Comparison of ENCODE assay signal across 13 mouse cellular contexts in the genomic region with DNA sequence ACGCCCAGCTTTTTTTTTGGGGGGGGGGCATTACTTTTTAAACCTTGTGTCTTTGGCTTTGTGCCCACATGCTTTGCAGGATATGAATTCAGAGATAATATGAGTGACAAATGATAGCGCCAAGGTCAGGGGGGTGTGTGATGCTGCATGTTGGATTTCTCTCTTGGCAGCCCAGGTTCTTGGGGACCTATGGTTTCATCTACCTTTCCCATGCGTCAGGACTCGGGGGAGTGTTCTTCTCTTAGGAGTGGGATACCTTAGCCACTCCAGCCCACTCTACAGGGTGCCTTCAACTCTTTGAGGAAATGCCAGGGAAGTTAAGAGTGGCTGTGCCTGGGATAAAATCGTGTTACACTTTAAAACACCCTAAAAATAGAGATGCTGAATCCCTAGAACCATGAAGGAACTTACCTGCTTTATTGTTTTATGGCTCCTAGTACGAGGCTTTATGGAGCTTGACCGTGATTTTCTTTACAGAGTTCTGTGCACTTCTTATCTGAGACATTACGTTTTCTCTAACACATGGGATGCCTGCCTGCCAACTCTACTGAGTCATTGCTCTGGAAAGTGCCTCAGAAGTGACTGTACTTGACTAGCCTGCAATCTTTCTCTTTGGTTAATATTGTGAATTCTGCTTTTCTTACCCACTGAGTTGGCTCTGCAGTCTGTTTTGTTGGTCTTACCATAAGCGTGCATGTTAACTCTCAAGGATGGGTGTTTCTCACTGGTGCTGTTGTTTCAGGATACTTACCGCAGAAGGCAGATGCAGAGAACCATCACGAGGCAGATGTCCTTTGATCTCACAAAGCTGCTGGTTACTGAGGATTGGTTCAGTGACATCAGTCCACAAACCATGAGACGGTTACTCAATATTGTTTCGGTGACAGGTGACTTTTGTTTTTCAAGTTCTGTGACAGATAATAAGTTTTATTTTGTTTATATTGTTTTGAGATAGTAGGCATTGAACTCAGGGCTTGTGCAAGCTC. TPM values are rescaled to one million over a fixed set of nuclear protein-coding genes. Genes with fewer than 3 reads are reported as not detected.
A peak's percentile ranks its signal among the peaks of the same experiment; 100 is the strongest.
DNase-seq lines count a peak whose midpoint lies in the region; ATAC-seq and TF ChIP-seq lines count a peak whose summit lies in the region.
"Had no signal": no experiment of that assay in that cellular context is flagged by ENCODE, and none has a peak within 500 bp of the region (broad histone marks: within the 10 kb centered on the region; RNA-seq: fewer than 3 reads in every experiment).

No protein-coding gene starts in this region.

- no peaks in the 10 kb centered on the region for H3K4me1 ChIP-seq in MEL (ENCODE audit: control insufficient read depth in 1 of 2, insufficient read depth in 2 of 2, low read length in 2 of 2)
- H3K4me1 ChIP-seq in midbrain, embryonic 10.5 days = peaks cover 3% of the 10 kb centered on the region; the same call in 1 of the 2 replicates
- no peaks in the 10 kb centered on the region for H3K4me1 ChIP-seq in kidney, embryonic 15.5 days
- H3K4me1 ChIP-seq: neural tube, embryonic 12.5 days had no signal

- WGBS in midbrain, embryonic 10.5 days = 93% methylated on average over 13 of the region's 13 CpGs
- 74% methylated on average over 13 of the region's 13 CpGs for WGBS in kidney, embryonic 15.5 days

- H3K4me3 ChIP-seq in MEL (ENCODE audit: control insufficient read depth in 1 of 2, insufficient read depth in 1 of 2, low read depth in 2 of 2, low read length in 2 of 2) = no peak overlapping the region
- H3K4me3 ChIP-seq in midbrain, embryonic 10.5 days = no peak overlapping the region
- H3K4me3 ChIP-seq in kidney, embryonic 15.5 days (replicated peaks) = no peak overlapping the region
- H3K4me3 ChIP-seq: gastrocnemius, adult 2 months; limb, embryonic 10.5 days; neural tube, embryonic 12.5 days had no signal

- TF ChIP-seq EP300 in MEL (IDR thresholded peaks at IDR 0.05; ENCODE audit: low read depth in 1 of 2, low read length in 2 of 2) = no peak

- no peaks in the 10 kb centered on the region for H3K27me3 ChIP-seq in MEL (ENCODE audit: control insufficient read depth in 1 of 2, insufficient read depth in 2 of 2, low read length in 2 of 2)
- H3K27me3 ChIP-seq in midbrain, embryonic 10.5 days (ENCODE audit: low read depth, poor library complexity, severe bottlenecking) = no peaks in the 10 kb centered on the region
- no peaks in the 10 kb centered on the region for H3K27me3 ChIP-seq in kidney, embryonic 15.5 days
- H3K27me3 ChIP-seq: neural tube, embryonic 12.5 days had no signal

- no peak for TF ChIP-seq CTCF in MEL (IDR thresholded peaks at IDR 0.05 in 2 of 3, conservative IDR thresholded peaks at IDR 0.05 in 1 of 3; ENCODE audit: control insufficient read depth in 1 of 3, insufficient read depth in 1 of 3, low read depth in 2 of 3, low read length in 3 of 3, poor library complexity in 1 of 3, severe bottlenecking in 1 of 3)

- H3K79me2 ChIP-seq in MEL (ENCODE audit: control insufficient read depth, insufficient read depth, low read length, poor library complexity) = no peaks in the 10 kb centered on the region

- no peak for TF ChIP-seq POLR2A in MEL (IDR thresholded peaks at IDR 0.05; ENCODE audit: control insufficient read depth in 1 of 2, insufficient read depth in 1 of 2, low read depth in 1 of 2, low read length in 2 of 2, poor library complexity in 1 of 2)

- H3K4me2 ChIP-seq in kidney, embryonic 15.5 days = no peak overlapping the region
- H3K4me2 ChIP-seq: neural tube, embryonic 12.5 days had no signal

- peak; percentile 63 to 69 for DNase-seq in heart, adult 18-20 months
- no peak for DNase-seq in heart, postnatal 25 days (ENCODE audit: low spot score)
- DNase-seq in MEL (ENCODE audit: low read depth, low spot score) = peak; percentile 11
- DNase-seq in fibroblast of lung, adult 2 months (ENCODE audit: low read depth) = peak; percentile 93
- DNase-seq in naive thymus-derived CD4-positive, alpha-beta T cell, adult 2 months (ENCODE audit: low read depth) = peak; percentile 81
- no peak for DNase-seq in midbrain, embryonic 10.5 days (ENCODE audit: low spot score)
- DNase-seq: gastrocnemius, adult 2 months; kidney, adult 9 months had no signal

- H3K36me3 ChIP-seq in MEL (ENCODE audit: control insufficient read depth in 1 of 2, insufficient read depth in 2 of 2, low read length in 2 of 2) = peaks cover 0 to 20% of the 10 kb centered on the region in 2 experiments; a peak in 2 of 4 replicates
- H3K36me3 ChIP-seq in midbrain, embryonic 10.5 days = peaks cover 89% of the 10 kb centered on the region
- H3K36me3 ChIP-seq in kidney, embryonic 15.5 days = peaks cover 92% of the 10 kb centered on the region

- intact Hi-C loops in heart, postnatal 25 days (cut with DNase I) = no loop called here

- TF ChIP-seq RAD21 in MEL (IDR thresholded peaks at IDR 0.05; ENCODE audit: low read depth, low read length) = no peak

- H3K9ac ChIP-seq in MEL (ENCODE audit: control insufficient read depth, low read depth, low read length, poor library complexity, severe bottlenecking) = no peak overlapping the region
- no peak overlapping the region for H3K9ac ChIP-seq in kidney, embryonic 15.5 days
- H3K9ac ChIP-seq: neural tube, embryonic 12.5 days had no signal

- ATAC-seq in erythroid progenitor cell, adult 5-6 weeks (replicated peaks; ENCODE audit: low FRiP score, poor library complexity, severe bottlenecking) = no peak
- ATAC-seq in kidney, embryonic 15.5 days (replicated peaks; ENCODE audit: low FRiP score) = no peak

- no peaks in the 10 kb centered on the region for H3K9me3 ChIP-seq in MEL (replicated peaks; ENCODE audit: insufficient read depth, low read length)
- no peaks in the 10 kb centered on the region for H3K9me3 ChIP-seq in midbrain, embryonic 10.5 days (replicated peaks)
- H3K9me3 ChIP-seq in kidney, embryonic 15.5 days (replicated peaks) = no peaks in the 10 kb centered on the region
- H3K9me3 ChIP-seq: limb, embryonic 10.5 days; neural tube, embryonic 12.5 days had no signal

- no peak overlapping the region for H3K27ac ChIP-seq in MEL (ENCODE audit: control insufficient read depth, low read depth, low read length)
- no peak overlapping the region for H3K27ac ChIP-seq in midbrain, embryonic 10.5 days (replicated peaks)
- H3K27ac ChIP-seq in kidney, embryonic 15.5 days = no peak overlapping the region
- H3K27ac ChIP-seq: gastrocnemius, adult 2 months; limb, embryonic 10.5 days; macrophage; neural tube, embryonic 12.5 days had no signal

TF ChIP-seq in MEL, 35 proteins besides CTCF, POLR2A, EP300 and RAD21:
- no peak for TF ChIP-seq ETS1 (IDR thresholded peaks at IDR 0.05; ENCODE audit: low read depth, low read length)
- no peak for TF ChIP-seq CHD2 (IDR thresholded peaks at IDR 0.05; ENCODE audit: low read length)
- TF ChIP-seq KAT2A (conservative IDR thresholded peaks at IDR 0.05; ENCODE audit: low read depth, low read length) = no peak
- TF ChIP-seq MAX (IDR thresholded peaks at IDR 0.05; ENCODE audit: low read length) = no peak
- TF ChIP-seq TBP (IDR thresholded peaks at IDR 0.05; ENCODE audit: low read depth, low read length) = no peak
- no peak for TF ChIP-seq CHD1 (IDR thresholded peaks at IDR 0.05; ENCODE audit: low read depth, low read length)
- no peak for TF ChIP-seq MEF2A (IDR thresholded peaks at IDR 0.05; ENCODE audit: extremely low read depth, insufficient replicate concordance, low read depth, low read length, poor library complexity, severe bottlenecking)
- no peak for TF ChIP-seq MAZ (IDR thresholded peaks at IDR 0.05; ENCODE audit: low read depth, low read length)
- no peak for TF ChIP-seq NELFE (IDR thresholded peaks at IDR 0.05; ENCODE audit: low read depth, low read length)
- TF ChIP-seq USF2 (IDR thresholded peaks at IDR 0.05; ENCODE audit: borderline replicate concordance in 1 of 2, insufficient read depth in 1 of 2, low read depth in 1 of 2, low read length in 2 of 2) = no peak
- TF ChIP-seq MYB (IDR thresholded peaks at IDR 0.05; ENCODE audit: low read depth, low read length) = no peak
- no peak for TF ChIP-seq POLR2AphosphoS2 (IDR thresholded peaks at IDR 0.05; ENCODE audit: low read length)

RNA-seq across cellular contexts. Expression of gene Kidins220, which starts 38.1 kb away (rescaled TPM):
- 10 to 100 TPM; 63.4 to 67.4 TPM for total RNA-seq in heart, adult 18-20 months (2021)
- 10 to 100 TPM; 69.0 to 76.8 TPM for total RNA-seq in heart, postnatal 25 days (2021)
- 26.2 and 29.2 TPM in 2 replicates for total RNA-seq in MEL (2012; rRNA removed)
- polyA plus RNA-seq in MEL (2012; ENCODE audit: insufficient read depth in 1 of 2, insufficient read length in 2 of 2, low read depth in 1 of 2, low replicate concordance in 2 of 2, missing spikeins in 1 of 2) = 100 to 1,000 TPM in 1 of 2 experiments, 10 to 100 TPM in 1; 29.2 to 124 TPM
- 38.6 and 52.6 TPM in 2 replicates for total RNA-seq in erythroid progenitor cell, adult 5-6 weeks (2015; ENCODE audit: low replicate concordance)
- 32.7 and 42.7 TPM in 2 replicates for total RNA-seq in erythroid progenitor cell, adult 5-6 weeks (2017; ENCODE audit: low replicate concordance)
- 22.9 and 39.4 TPM in 2 replicates for polyA plus RNA-seq in midbrain, embryonic 10.5 days (2016; fragmentation: Nextera tagmentation; extraction: Ambion mirVana)
- 28.6 and 31.1 TPM in 2 replicates for polyA plus RNA-seq in kidney, embryonic 15.5 days (2015; fragmentation: Nextera tagmentation; extraction: Ambion mirVana)

Comparison
In these comparisons a context has a peak if more than half of its experiments do, and no peak if none do; other contexts are left out.
1. DNase-seq: peak in heart, adult 18-20 months (2 of 2), MEL (single experiment), fibroblast of lung, adult 2 months (single experiment) and naive thymus-derived CD4-positive, alpha-beta T cell, adult 2 months (single experiment); none in heart, postnatal 25 days (single experiment) and midbrain, embryonic 10.5 days (single experiment).